Mouse (Mus musculus) thymus, postnatal 10 days (tissue): ENCODE data around the gene Olfr1170.

Experiments used
- DNase-seq, 2 experiments: peaks; one replicate each; pipeline ENCODE4 v3.0.0; 2021; ENCODE audit warnings: low spot score in 2 of 2

The Olfr1170 gene

GRCm38 (mm10) chr2:88228234-88228633 is at the start of gene Olfr1170:
Gene Olfr1170, minus strand, starts transcription at chr2:88228334.
- DNase-seq, result no peak

DNA sequence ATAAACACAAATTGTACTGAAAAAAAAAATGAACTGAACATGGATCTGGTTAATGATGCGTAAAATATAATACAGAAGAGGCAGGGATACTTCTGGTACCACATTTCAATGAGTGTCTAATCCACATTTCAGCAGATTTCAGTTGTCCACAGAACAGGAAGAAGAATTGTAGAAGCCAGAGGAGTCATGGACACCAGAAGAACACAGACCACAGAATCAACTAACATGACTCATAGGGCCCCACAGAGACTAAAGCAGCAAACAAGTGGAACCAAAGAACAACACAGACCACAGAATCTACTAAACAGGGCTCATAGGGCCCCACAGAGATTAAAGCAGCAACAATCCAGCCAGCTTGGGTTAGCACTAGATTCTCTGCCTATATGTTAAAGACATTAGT is 7.3 kb downstream of the Olfr1170 start:
- no peak for DNase-seq

DNA sequence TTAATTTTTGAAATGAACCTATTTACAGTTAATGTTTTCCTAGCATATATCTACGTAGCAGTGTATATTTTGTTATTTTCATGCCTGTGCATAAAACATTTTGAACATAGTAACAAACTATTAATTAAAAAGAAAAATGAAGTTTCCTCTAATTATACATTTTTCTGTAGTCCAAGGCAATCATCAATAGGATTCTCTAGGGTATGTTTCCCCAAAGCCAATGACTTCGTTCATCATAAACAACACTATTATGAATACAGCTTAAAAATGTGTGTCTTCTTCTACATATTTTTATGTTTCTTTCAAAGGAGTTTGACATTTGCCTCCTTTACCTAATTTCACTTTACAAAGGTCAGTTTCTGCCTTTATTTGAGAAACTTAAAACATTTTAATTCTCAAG is 46.6 kb downstream of the Olfr1170 start, which contains the start of gene Olfr1168:
Gene Olfr1168, plus strand, starts transcription at position 301 of the 400 bp plus-strand sequence.
- no peak for DNase-seq
